Mouse (Mus musculus) spleen, postnatal 4 days (tissue): ENCODE results near the gene Plxnb3.

Source experiments
- DNase-seq, 2 experiments: peaks; one replicate each; pipeline ENCODE4 v3.0.0; 2022; ENCODE audit warnings: low spot score in 2 of 2

Gene Plxnb3

DNA sequence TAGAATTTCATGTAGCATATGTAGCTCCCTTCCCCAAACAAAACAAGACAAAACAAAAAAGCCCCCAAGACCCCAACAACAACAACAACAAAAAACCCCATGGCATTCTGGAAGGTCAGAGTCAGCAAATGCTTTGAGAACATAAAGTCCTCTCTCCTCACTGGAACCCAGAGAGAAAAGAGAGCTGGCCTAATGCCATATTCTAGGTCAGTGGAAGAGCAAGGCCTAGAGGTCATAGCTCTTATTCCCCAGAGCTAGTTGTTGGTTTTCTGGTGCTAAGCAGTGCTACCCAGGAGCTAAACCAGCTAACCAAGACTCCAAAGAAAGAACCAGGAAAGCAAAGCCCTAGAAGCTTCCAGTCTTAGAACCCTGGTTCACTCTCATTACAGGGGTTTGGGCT, 28.8 kb downstream of the Plxnb3 start:
- DNase-seq, result no peak

- peak; percentile 88 to 94 for DNase-seq
Measured at GRCm38 (mm10) chrX:73786364-73787224, 29.7 kb downstream of the Plxnb3 start, which contains the start of the genes Idh3g and Ssr4. Idh3g (minus strand) TSS chrX:73786897. Ssr4 (plus strand) TSS chrX:73787028.

GRCm38 (mm10) chrX:73787225-73787558, 30.3 kb downstream of the Plxnb3 start:
- no peak for DNase-seq

- DNase-seq, result peak in 1 of 2 experiments; percentile 55
Measured at GRCm38 (mm10) chrX:73788501-73788900, 31.6 kb downstream of the Plxnb3 start.

DNA sequence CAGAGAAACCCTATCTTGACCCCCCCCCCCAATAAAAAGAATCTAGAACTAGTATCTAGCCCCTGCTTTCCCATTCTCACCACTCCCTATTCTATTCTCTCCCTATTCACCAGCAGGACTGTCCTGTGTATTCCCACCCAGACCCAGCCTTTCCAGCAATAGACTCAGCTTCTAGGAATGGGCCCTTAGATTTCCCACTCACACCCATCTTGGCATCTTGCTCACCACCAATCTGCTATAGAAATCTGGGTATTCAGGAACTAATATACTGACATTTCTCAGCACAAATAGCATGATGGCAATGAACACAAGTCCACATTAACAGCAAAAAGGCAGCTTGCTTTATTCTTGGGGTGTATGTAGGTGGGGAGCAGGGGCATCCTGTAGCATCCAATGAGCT, 36.1 kb downstream of the Plxnb3 start:
- no peak for DNase-seq

DNA sequence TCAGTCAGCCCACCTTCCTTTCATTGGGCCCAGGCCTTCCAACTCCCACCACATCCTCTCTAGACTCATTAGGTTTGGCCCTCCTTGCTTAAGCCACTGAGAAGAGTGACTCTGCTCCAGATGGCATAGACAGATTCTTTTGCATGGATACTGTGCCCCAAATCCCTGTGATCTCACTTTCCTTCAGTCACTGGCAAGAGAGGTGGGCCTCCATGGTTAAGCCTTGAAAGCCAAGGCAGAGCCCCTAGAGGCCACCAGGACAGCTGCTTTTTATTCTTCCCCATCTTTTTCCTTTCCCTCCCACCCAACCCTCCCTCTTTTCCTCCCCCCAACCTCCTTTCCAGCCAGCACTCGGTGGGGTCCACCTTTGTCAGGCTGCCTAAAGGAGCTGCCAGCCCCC, 36.6 kb downstream of the Plxnb3 start:
- no peak for DNase-seq

DNA sequence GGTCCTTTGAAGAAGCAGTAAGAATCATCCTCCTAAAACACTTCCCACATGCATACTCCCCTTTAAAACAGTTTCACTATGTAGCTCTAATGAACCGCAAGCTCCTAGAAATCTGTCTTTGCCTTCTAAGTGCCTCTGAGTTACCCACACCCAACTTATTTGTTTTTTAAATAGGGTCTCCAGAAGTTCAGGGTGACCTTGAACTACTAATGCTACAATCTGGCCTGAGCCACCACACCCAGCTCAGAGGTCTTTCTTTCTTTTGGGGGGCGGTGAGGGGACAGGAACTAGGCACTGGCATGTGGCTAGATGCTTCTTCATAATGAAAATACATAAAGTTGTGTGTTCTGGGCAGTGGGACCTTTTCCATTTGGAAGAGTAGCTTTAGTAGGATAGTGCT, 40.6 kb downstream of the Plxnb3 start:
- DNase-seq, result no peak

DNA sequence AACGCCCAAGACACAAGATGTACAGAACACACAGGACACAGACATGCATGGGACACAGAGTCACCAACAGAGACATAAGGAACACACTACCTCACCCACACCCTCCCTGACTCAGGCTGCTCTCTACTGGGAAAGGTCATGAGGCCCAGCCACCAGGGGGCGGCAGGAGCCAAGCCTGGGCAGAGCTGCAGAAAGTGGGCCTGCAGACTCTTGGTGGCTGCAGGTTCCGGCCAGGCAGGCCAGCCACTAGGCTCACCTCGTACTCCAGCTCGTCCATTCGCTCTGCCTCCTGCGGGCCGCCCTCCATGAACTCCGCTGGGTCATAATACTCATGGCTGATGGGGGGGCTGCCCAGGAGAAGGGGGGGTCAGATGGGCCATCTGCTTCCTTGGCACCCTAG, 41.6 kb downstream of the Plxnb3 start:
- DNase-seq, result peak; percentile 72 to 87

GRCm38 (mm10) chrX:73805814-73806213, 48.9 kb downstream of the Plxnb3 start:
- DNase-seq, result no peak

GRCm38 (mm10) chrX:73815072-73815471, 58.2 kb downstream of the Plxnb3 start:
- DNase-seq, result no peak

GRCm38 (mm10) chrX:73816596-73817314, 59.9 kb downstream of the Plxnb3 start:
- no peak for DNase-seq
